Mouse (Mus musculus) spleen, adult 2 months (tissue): ENCODE results near the gene Gm17720. TPM values are rescaled to one million over a fixed set of nuclear protein-coding genes. Genes with fewer than 3 reads are reported as not detected.
A peak's percentile ranks its signal among the peaks of the same experiment; 100 is the strongest.

Source experiments
- DNase-seq, 2 experiments: peaks; one replicate each; pipeline versions ENCODE4 v3.0.0 to v3.0.0-alpha.2; 2012 to 2021; ENCODE audit warnings: low spot score in 2 of 2, low read depth in 1 of 2
- H3K27ac ChIP-seq: fragments of 200-500 bp; 2 replicates; pipeline ENCODE4 v1.5.1; 2012; ENCODE audit warnings: low read length, inconsistent platforms; ENCODE audit not compliant: insufficient read depth
- H3K27me3 ChIP-seq: fragments of 200-500 bp; 2 replicates; pipeline ENCODE4 v1.6.1; 2012; ENCODE audit warnings: mild to moderate bottlenecking, moderate library complexity, low read length, inconsistent platforms; ENCODE audit not compliant: control insufficient read depth, insufficient read depth
- H3K36me3 ChIP-seq: fragments of 200-500 bp; 2 replicates; pipeline ENCODE4 v1.6.1; 2012; ENCODE audit warnings: mild to moderate bottlenecking, low read length, inconsistent platforms; ENCODE audit not compliant: control insufficient read depth, insufficient read depth
- H3K4me1 ChIP-seq: fragments of 200-500 bp; 2 replicates; pipeline ENCODE4 v1.6.1; 2011; ENCODE audit warnings: inconsistent platforms; ENCODE audit not compliant: control insufficient read depth, insufficient read depth, insufficient read length
- H3K4me3 ChIP-seq: fragments of 200-500 bp; 2 replicates; pipeline ENCODE4 v1.5.1; 2011; ENCODE audit warnings: mild to moderate bottlenecking, inconsistent platforms; ENCODE audit not compliant: insufficient read depth, insufficient read length; ENCODE audit errors: extremely low read depth
- CTCF ChIP-seq: fragments of 200-500 bp; IDR thresholded peaks from 2 replicates; pipeline ENCODE4 v1.5.1; 2011; ENCODE audit warnings: mild to moderate bottlenecking, inconsistent platforms; ENCODE audit not compliant: insufficient read depth, insufficient read length, insufficient replicate concordance; ENCODE audit errors: extremely low read depth
- POLR2A ChIP-seq: fragments of 200-500 bp; IDR thresholded peaks from 2 replicates; pipeline ENCODE4 v1.6.1; 2011; ENCODE audit warnings: low read depth, low read length, inconsistent platforms
- WGBS: fragments of 180-500 bp; shearing (Covaris S2); methylation state at CpG from one replicate; pipeline ENCODE4 v1.1.7; 2018; 5-methylcytosine and 5-hydroxymethylcytosine counted together
- polyA plus RNA-seq: library from polyadenylated mRNA; depleted of rRNA; stranded (reverse); fragments of >200 nt; gene quantifications from 2 replicates; pipeline ENCODE4 v1.2.3, GENCODE M21; 2012

The Gm17720 gene
- polyA plus RNA-seq, 1 experiment, result not detected

GRCm38 (mm10) chr8:110071600-110071999, 31.0 kb downstream of the Gm17720 start:
- peak; percentile 9 to 12 for DNase-seq
- Histone ChIP-seq H3K4me1 (no peaks in the 10 kb centered on the region), H3K27ac (no peak overlapping the region), H3K4me3 (no peak overlapping the region), H3K27me3 (no peaks in the 10 kb centered on the region), H3K36me3 (no peaks in the 10 kb centered on the region)
- WGBS, result 18% methylated on average over 9 of the region's 9 CpGs
- TF ChIP-seq POLR2A (no peak), CTCF (peak; percentile 71; the same call in 1 of the 2 replicates)

GRCm38 (mm10) chr8:110069706-110070105, 32.8 kb downstream of the Gm17720 start:
- H3K27me3 ChIP-seq, result no peaks in the 10 kb centered on the region
- 87% methylated on average over 4 of the region's 4 CpGs for WGBS
- no peak overlapping the region for H3K4me3 ChIP-seq
- no peaks in the 10 kb centered on the region for H3K36me3 ChIP-seq
- H3K27ac ChIP-seq, result no peak overlapping the region
- TF ChIP-seq CTCF, result no peak
- TF ChIP-seq POLR2A, result no peak
- no peak for DNase-seq
- no peaks in the 10 kb centered on the region for H3K4me1 ChIP-seq

GRCm38 (mm10) chr8:110065676-110066075, 36.9 kb downstream of the Gm17720 start:
- H3K27me3 ChIP-seq, result no peaks in the 10 kb centered on the region
- DNase-seq, result no peak
- 85% methylated on average over 4 of the region's 4 CpGs for WGBS
- TF ChIP-seq POLR2A (no peak), CTCF (no peak)
- H3K36me3 ChIP-seq, result no peaks in the 10 kb centered on the region
- H3K4me3 ChIP-seq, result no peak overlapping the region
- H3K4me1 ChIP-seq, result no peaks in the 10 kb centered on the region
- no peak overlapping the region for H3K27ac ChIP-seq

GRCm38 (mm10) chr8:110064606-110065365, 37.8 kb downstream of the Gm17720 start:
- no peak overlapping the region for H3K27ac ChIP-seq
- no peaks in the 10 kb centered on the region for H3K27me3 ChIP-seq
- H3K36me3 ChIP-seq, result no peaks in the 10 kb centered on the region
- H3K4me3 ChIP-seq, result no peak overlapping the region
- DNase-seq, result no peak
- 89% methylated on average over 18 of the region's 18 CpGs for WGBS
- H3K4me1 ChIP-seq, result no peaks in the 10 kb centered on the region
- TF ChIP-seq CTCF, result no peak
- TF ChIP-seq POLR2A, result no peak

- WGBS, result 77% methylated on average over 9 of the region's 9 CpGs
- no peak overlapping the region for H3K4me3 ChIP-seq
- no peak for TF ChIP-seq POLR2A
- no peak for TF ChIP-seq CTCF
- DNase-seq, result no peak
- no peaks in the 10 kb centered on the region for H3K4me1 ChIP-seq
- no peak overlapping the region for H3K27ac ChIP-seq
- H3K27me3 ChIP-seq, result no peaks in the 10 kb centered on the region
- no peaks in the 10 kb centered on the region for H3K36me3 ChIP-seq
Observed at GRCm38 (mm10) chr8:110064161-110064560, 38.4 kb downstream of the Gm17720 start.

GRCm38 (mm10) chr8:110058207-110058606, 44.3 kb downstream of the Gm17720 start:
- WGBS, result 65% methylated on average over 8 of the region's 8 CpGs
- TF ChIP-seq POLR2A (no peak), CTCF (no peak)

GRCm38 (mm10) chr8:110051208-110051607, 51.3 kb downstream of the Gm17720 start:
- Histone ChIP-seq H3K4me1 (no peaks in the 10 kb centered on the region), H3K36me3 (no peaks in the 10 kb centered on the region), H3K27me3 (no peaks in the 10 kb centered on the region), H3K4me3 (no peak overlapping the region), H3K27ac (no peak overlapping the region)
- TF ChIP-seq CTCF (no peak), POLR2A (no peak)
- no peak for DNase-seq
- 77% methylated on average over 6 of the region's 6 CpGs for WGBS

More at GRCm38 (mm10) chr8:110058207-110058606, 44.3 kb downstream of the Gm17720 start:
- no peak for DNase-seq
- Histone ChIP-seq H3K4me3 (no peak overlapping the region), H3K4me1 (no peaks in the 10 kb centered on the region), H3K27ac (no peak overlapping the region), H3K36me3 (no peaks in the 10 kb centered on the region), H3K27me3 (no peaks in the 10 kb centered on the region)
